Mouse (Mus musculus) neural tube, embryonic 12.5 days (tissue): ENCODE results near the gene Trim71. TPM values are rescaled to one million over a fixed set of nuclear protein-coding genes. Genes with fewer than 3 reads are reported as not detected.

ENCODE experiments used
- ATAC-seq: fragments of 200-750 bp; cut with Nextera tagmentation; 2 replicates; pipeline ENCODE4 v1.8.0; 2017; ENCODE audit warnings: low read depth, mild to moderate bottlenecking, moderate TSS enrichment, moderate library complexity; ENCODE audit not compliant: low FRiP score
- H3K27ac ChIP-seq: fragments of 300-500 bp; sonication (generic); 2 replicates; pipeline ENCODE4 v1.5.1; 2016
- H3K27me3 ChIP-seq: fragments of 300-500 bp; sonication (generic); replicated peaks from 2 replicates; pipeline ENCODE4 v1.6.1; 2016; ENCODE audit warnings: mild to moderate bottlenecking
- H3K36me3 ChIP-seq: fragments of 300-500 bp; sonication (generic); 2 replicates; pipeline ENCODE4 v1.6.1; 2016; ENCODE audit warnings: mild to moderate bottlenecking
- H3K4me1 ChIP-seq: fragments of 300-500 bp; sonication (generic); 2 replicates; pipeline ENCODE4 v1.6.1; 2016
- H3K4me2 ChIP-seq: fragments of 300-500 bp; sonication (generic); replicated peaks from 2 replicates; pipeline ENCODE4 v1.6.1; 2016; ENCODE audit warnings: mild to moderate bottlenecking
- H3K4me3 ChIP-seq: fragments of 300-500 bp; sonication (generic); 2 replicates; pipeline ENCODE4 v1.5.1; 2016
- H3K9ac ChIP-seq: fragments of 300-500 bp; sonication (generic); 2 replicates; pipeline ENCODE4 v1.6.1; 2016; ENCODE audit warnings: mild to moderate bottlenecking
- H3K9me3 ChIP-seq: fragments of 300-500 bp; sonication (generic); 2 replicates; pipeline ENCODE4 v1.6.1; 2016; ENCODE audit warnings: mild to moderate bottlenecking
- WGBS: fragments of 180-500 bp; shearing (Covaris S2); methylation state at CpG from one replicate; pipeline ENCODE4 v1.1.7; 2016; 5-methylcytosine and 5-hydroxymethylcytosine counted together
- polyA plus RNA-seq: library from polyadenylated mRNA; unstranded; fragments of >200 nt; fragmentation: Nextera tagmentation; extraction: Ambion mirVana; gene quantifications from 2 replicates; pipeline ENCODE4 v1.2.1, GENCODE M21; 2016

The Trim71 gene
- polyA plus RNA-seq, 1 experiment from 2014 or later: 0.98 TPM

DNA sequence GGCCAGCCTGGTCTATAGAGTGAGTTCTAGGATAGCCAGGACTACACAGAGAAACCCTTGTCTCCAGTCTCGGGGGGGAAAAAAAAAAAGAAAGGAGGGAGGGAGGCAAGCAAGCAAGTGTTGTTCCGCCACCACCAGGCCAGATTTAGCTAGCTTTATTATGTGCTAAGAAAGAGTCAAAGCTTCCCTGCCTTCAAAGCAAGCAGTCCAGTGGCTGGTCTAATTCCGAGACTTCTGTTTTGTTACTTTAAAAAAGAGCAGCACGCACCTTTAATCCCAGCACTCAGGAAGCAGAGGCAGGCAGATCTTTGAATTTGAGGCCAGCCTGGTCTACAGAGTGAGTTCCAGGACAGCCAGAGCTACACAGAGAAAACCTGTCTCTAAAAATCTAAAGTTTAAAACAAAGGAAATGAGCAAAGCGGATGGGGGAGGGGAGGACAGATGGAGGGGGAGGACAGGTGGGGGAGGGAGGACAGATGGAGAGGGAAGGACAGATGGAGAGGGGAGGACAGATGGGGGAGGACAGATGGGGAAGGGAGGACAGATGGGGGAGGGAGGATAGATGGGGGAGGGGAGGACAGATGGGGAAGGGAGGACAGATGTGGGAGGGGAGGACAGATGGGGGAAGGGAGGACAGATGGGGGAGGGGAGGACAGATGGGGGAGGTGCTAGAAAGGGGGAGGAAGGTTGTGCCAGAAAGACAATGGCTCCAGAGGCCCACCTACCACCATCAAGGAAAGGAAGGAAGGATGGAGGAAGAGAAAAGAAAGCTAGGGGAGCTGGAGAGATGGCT, 4.7 kb upstream of the Trim71 start:
- Histone ChIP-seq H3K4me2 (no peak overlapping the region), H3K4me3 (no peak overlapping the region), H3K36me3 (no peaks in the 10 kb centered on the region), H3K27me3 (no peaks in the 10 kb centered on the region), H3K9ac (no peak overlapping the region), H3K4me1 (peaks cover 8% of the 10 kb centered on the region), H3K27ac (no peak overlapping the region), H3K9me3 (no peaks in the 10 kb centered on the region)
- WGBS: 89% methylated on average over 5 of the region's 5 CpGs
- no peak for ATAC-seq

DNA sequence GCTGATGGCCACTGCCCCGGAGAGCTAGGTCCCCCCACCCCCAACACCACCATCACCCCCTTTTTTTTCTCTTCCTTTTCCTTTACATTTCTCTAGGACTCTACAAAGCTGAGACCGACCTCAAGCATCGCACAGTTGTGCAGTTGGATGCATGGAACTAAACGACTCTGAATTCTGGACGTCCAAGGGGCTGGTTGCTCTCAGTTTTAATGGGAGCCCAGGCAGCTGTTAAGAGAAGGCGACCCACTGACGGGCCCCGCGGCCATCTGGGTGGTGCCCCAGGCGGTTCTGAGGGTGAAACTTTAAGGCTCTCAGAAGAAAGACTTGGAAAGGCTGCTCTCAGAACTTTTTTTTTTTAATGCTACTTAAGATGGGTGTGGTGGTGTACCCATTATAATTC, 498 bp upstream of the Trim71 start:
- no peak for ATAC-seq
- no peak overlapping the region for H3K27ac ChIP-seq

DNA sequence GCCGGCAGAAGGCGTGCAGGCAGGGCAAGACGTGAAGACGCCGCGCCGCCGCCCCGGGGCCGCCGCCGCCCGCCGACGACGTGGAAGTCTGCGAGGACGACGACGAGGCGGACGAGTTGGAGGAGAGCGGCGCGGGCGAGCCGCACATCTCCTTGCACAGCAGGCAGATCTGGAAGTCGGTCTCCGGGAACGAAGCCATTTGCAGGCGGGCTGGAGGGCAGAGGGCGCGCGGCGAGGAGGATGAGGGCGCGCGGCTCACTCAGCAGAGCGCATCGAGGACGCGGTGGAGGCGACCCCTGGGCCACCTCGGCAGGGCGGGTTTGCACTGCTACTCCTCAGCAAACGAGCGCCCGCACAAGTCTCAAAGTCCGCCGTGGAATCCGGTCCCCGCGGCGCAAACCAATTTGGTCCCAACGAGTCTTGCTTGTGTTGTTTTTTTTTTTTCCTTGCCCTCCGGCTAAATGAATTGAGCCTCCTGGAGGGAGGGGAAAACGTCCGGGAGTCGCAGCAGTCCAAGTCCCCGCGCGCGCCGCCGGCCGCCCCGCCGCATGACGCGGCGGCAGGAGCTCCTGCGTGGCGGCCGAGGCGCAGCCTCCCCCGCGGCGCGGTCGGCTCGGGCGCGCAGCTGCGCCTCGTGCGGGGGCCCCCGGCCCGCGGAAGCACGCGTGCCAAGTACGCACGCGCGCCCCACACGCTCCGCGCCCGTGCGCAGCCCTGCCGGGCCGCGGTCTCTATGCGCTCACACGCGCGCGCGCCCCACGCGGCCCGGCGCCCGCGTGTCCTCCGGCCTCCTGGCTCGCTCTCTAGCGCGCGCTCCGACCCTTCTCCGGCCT, 1.0 kb downstream of the Trim71 start:
- Histone ChIP-seq H3K4me2 (peak overlapping the region; percentile 87), H3K4me3 (peak overlapping the region; percentile 67), H3K27me3 (peaks cover 19% of the 10 kb centered on the region), H3K9ac (peak overlapping the region; percentile 75), H3K4me1 (peaks cover 42% of the 10 kb centered on the region), H3K36me3 (no peaks in the 10 kb centered on the region), H3K9me3 (no peaks in the 10 kb centered on the region), H3K27ac (peak overlapping the region; percentile 80)
- peak; percentile 48 for ATAC-seq
- under 1% methylated on average over 116 of the region's 122 CpGs for WGBS

More for the DNA sequence above, 498 bp upstream of the Trim71 start:
- no peaks in the 10 kb centered on the region for H3K9me3 ChIP-seq
- H3K36me3 ChIP-seq: no peaks in the 10 kb centered on the region
- H3K27me3 ChIP-seq: peaks cover 19% of the 10 kb centered on the region
- WGBS: under 1% methylated on average over 10 of the region's 10 CpGs
- H3K9ac ChIP-seq: peak overlapping the region; percentile 75; the same call in 1 of the 2 replicates
- H3K4me1 ChIP-seq: peaks cover 38% of the 10 kb centered on the region
- peak overlapping the region; percentile 87 for H3K4me2 ChIP-seq
- peak overlapping the region; percentile 67 for H3K4me3 ChIP-seq

DNA sequence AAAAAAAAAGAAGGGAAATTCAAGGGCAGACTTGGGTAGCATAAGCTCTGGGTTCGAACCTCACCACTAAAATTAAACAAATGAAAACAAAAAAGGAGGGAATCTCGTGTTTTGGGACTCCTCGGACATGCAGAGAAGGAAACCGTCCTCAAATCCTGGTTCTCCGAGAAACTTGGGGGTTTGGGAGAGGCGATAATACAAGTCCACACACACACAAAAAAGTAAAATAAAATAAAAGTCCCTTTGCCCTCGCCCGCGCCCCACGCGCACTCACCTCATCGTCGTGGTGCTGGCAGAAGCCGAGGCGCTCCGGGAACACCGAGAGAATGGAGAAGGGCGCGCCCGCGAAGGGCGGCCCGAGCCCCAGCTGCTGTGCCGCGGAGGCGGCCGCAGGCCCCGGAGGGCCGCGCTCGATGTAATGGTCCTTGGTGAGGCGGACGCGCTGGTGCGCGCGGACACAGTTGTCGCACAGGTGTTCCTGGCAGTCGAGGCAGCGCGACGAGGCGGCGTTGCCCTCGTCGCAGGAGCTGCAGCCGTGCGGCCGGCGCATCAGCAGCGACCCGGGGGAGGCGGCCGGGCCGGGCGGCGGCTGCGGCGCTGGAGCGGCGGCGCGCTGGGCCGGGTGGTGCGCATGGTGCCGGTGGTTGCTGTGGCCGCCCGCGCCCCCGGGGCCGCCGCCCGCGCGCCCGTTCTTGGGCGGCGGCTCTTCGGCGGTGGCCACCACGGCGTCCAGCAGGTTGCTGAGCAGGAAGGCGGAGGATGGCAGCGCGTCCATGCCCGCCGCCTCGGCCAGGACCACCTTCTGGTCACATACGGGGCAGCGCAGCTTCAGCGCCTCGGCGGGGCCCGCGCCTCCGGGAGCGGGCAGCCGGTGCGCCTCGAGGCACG, 1.9 kb downstream of the Trim71 start:
- H3K9me3 ChIP-seq: no peaks in the 10 kb centered on the region
- peak overlapping the region; percentile 87 for H3K4me2 ChIP-seq
- peaks cover 19% of the 10 kb centered on the region for H3K27me3 ChIP-seq
- no peak overlapping the region for H3K27ac ChIP-seq
- under 1% methylated on average over 95 of the region's 101 CpGs for WGBS
- peak overlapping the region; percentile 75 for H3K9ac ChIP-seq
- peak overlapping the region; percentile 67 for H3K4me3 ChIP-seq
- no peaks in the 10 kb centered on the region for H3K36me3 ChIP-seq
- peaks cover 42% of the 10 kb centered on the region for H3K4me1 ChIP-seq
- peak; percentile 2; the same call in 1 of the 2 replicates for ATAC-seq

DNA sequence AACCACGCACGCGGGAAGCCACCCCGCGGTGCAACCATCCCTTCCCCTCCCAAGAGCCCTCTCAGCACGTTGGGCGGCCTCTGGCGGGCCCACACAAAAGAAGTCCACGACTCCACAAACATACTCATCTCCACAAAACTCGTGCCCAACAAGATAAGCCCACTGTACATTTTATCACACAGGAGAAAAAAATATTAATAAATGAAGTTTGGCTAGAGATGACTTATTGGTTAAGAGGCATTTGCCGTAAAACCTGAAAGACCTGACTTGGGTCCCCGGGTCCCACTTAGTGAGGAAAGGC, 2.5 kb downstream of the Trim71 start:
- Histone ChIP-seq H3K4me2 (peak overlapping the region; percentile 87), H3K4me3 (peak overlapping the region; percentile 67), H3K27me3 (peaks cover 19% of the 10 kb centered on the region), H3K27ac (no peak overlapping the region), H3K36me3 (no peaks in the 10 kb centered on the region), H3K9ac (peak overlapping the region; percentile 47; the same call in 1 of the 2 replicates), H3K9me3 (no peaks in the 10 kb centered on the region), H3K4me1 (peaks cover 42% of the 10 kb centered on the region)
- WGBS: under 1% methylated on average over 12 of the region's 12 CpGs
- ATAC-seq: no peak

DNA sequence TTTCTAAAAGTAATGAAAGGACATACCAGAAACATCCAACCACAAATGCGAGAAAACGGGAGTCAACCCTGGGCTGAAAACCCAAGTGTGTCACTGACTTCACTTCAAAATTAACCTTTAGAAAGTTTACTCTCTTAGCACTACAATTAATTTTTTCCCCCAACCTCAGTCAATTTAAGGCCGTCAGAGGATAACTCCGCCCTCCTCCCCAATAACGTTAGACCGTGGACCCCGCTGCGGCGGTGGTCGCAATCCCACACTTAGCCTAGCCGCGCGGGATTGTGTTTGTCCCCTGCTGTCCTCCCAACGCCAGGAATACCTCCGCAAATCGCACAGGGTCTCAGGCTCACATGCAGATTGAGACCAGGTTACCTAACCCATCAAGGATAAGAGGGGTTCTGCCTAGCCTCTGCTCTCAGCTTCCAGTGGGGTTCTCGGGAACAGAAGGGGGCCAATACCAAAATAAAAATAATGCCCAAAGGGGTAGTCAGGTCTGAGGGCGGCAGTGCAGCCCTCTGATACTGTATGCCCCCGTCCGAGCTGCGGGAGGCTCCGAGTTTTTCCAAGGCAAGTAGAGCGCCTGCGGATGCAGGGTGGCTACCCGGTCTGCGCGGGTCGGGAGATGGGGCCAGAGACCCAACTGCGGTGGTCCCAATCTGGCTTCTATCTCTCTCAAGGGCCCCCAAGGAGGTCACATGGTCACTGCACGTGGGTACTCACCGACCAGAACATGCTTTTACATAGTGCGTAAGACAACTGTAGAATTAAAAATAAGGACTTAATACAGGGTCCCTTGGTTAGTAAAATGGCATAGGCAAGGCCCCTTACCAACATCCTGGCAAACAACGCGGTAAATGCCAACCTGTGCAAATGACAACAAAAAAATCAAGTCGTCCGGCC, 3.1 kb downstream of the Trim71 start:
- H3K36me3 ChIP-seq: no peaks in the 10 kb centered on the region
- no peak for ATAC-seq
- H3K9me3 ChIP-seq: no peaks in the 10 kb centered on the region
- peak overlapping the region; percentile 47 for H3K9ac ChIP-seq
- 1% methylated on average over 36 of the region's 36 CpGs for WGBS
- peaks cover 45% of the 10 kb centered on the region for H3K4me1 ChIP-seq
- H3K4me3 ChIP-seq: peak overlapping the region; percentile 67
- no peak overlapping the region for H3K27ac ChIP-seq
- peaks cover 19% of the 10 kb centered on the region for H3K27me3 ChIP-seq
- peak overlapping the region; percentile 87 for H3K4me2 ChIP-seq

DNA sequence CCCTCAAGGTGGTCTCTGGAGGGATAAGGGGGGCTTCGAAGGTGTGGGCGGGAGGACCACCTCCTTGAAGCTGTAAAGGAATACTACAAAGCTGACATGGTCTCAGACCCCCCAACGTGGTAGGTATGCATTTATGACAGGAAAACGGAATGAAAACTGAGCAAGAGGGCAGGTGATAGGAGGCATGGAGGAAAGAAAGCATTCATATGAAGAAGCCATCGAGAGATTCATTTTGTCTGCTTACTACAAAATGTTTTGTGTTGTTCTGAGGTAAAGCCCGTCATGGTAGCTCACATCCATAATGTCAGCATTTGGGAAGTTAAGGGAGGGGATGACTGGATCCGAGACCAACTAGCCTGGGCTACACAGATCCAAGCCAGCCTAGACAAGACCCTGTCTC, 4.0 kb downstream of the Trim71 start:
- H3K4me2 ChIP-seq: peak overlapping the region; percentile 87
- no peak overlapping the region for H3K9ac ChIP-seq

DNA sequence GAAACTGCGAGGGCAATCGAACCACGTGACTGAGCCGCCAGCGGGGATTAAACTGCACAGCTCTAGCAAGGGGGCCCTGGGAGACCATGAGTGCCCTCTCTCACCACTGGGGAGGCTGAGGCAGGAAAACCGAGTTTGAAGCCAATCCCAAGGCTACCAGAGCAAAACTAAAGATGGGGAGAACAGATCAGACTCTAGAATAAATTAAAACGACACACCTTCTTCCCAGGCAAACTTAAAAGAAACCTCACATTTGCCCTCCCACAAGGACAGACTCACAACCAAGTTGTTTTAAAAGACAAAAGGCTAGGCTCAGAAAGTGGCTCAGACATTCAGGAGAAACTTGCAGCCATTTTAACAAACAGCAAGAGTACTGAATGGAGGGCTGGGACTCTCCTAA, 7.1 kb downstream of the Trim71 start:
- WGBS: 10% methylated on average over 7 of the region's 7 CpGs
- peaks cover 44% of the 10 kb centered on the region for H3K4me1 ChIP-seq
- no peak overlapping the region for H3K27ac ChIP-seq
- H3K4me3 ChIP-seq: no peak overlapping the region
- no peak overlapping the region for H3K9ac ChIP-seq
- no peaks in the 10 kb centered on the region for H3K36me3 ChIP-seq
- 0 out of 2 replicates have a peak, but pooled peaks cover 11% of the 10 kb centered on the region for H3K27me3 ChIP-seq
- no peaks in the 10 kb centered on the region for H3K9me3 ChIP-seq
- no peak overlapping the region for H3K4me2 ChIP-seq
- ATAC-seq: no peak

More for the DNA sequence above, 4.0 kb downstream of the Trim71 start:
- Histone ChIP-seq H3K4me3 (peak overlapping the region; percentile 67; the same call in 1 of the 2 replicates), H3K4me1 (peaks cover 47% of the 10 kb centered on the region), H3K9me3 (no peaks in the 10 kb centered on the region), H3K27me3 (peaks cover 19% of the 10 kb centered on the region), H3K36me3 (no peaks in the 10 kb centered on the region), H3K27ac (no peak overlapping the region)
- no peak for ATAC-seq
- 6% methylated on average over 7 of the region's 7 CpGs for WGBS

DNA sequence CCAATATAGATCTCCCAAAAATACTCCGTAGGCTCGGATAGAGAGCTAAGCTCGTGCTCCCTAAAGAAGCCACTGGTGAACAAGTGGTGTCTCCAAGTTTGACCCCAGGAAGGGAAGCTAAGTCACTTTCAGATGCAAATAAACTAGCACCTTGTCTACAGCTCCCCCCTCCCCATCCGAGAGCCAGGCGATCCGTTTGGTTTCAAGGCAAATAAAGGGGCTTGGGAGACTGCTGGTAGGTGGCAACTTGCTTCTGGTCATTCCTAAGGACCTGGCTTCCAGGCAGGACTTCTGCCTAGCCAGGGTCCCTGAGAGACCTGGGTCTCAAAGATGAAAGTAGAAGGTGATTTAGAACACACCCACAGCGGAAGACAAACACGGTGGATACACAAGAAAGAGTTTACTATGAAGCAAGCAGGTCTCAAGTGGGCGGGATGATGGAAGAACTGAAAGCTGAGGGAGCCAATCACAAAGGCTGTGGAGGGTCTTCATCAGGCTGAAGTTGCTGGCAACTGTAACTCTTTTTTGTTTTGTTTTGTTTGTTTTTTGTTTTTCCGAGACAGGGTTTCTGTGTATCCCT, 7.8 kb downstream of the Trim71 start:
- H3K36me3 ChIP-seq: no peaks in the 10 kb centered on the region
- no peak overlapping the region for H3K4me3 ChIP-seq
- no peak overlapping the region for H3K4me2 ChIP-seq
- no peak for ATAC-seq
- H3K27me3 ChIP-seq: 0 out of 2 replicates have a peak, but pooled peaks cover 7% of the 10 kb centered on the region
- no peaks in the 10 kb centered on the region for H3K9me3 ChIP-seq
- no peak overlapping the region for H3K27ac ChIP-seq
- WGBS: 25% methylated on average over 10 of the region's 10 CpGs
- H3K4me1 ChIP-seq: peaks cover 39% of the 10 kb centered on the region
- H3K9ac ChIP-seq: no peak overlapping the region

DNA sequence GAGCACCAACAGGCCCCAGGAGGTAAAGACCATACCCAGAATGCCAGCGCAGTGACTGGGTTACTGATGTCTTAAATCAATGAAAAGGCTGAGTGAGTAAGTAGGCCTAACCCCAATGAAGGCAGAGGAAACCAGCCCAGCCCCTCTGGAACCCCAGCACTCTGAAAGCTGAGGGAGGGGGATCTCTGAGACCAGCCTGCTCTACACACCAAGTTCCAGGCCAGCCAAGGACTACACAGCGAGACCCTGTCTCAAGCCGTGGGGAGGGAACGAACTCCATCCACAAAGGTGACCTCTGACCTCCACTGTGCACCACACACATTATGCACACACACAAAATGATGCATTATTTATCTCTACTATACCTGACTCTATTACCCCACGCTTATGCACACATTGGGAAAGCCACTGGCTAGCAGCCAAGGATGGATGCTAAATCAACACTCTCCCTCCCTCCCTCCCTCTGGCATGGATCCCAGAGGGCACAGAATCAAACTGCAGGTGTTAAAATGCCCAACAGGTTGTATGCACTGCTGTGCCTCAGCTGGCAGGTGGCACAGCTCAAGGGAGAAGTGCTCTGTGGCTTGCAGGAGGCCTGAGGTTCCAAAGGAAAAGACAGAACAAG, 9.7 kb downstream of the Trim71 start:
- no peaks in the 10 kb centered on the region for H3K27me3 ChIP-seq
- no peaks in the 10 kb centered on the region for H3K36me3 ChIP-seq
- H3K9me3 ChIP-seq: no peaks in the 10 kb centered on the region
- H3K4me2 ChIP-seq: no peak overlapping the region
- peak; percentile 74 for ATAC-seq
- 45% methylated on average over 5 of the region's 5 CpGs for WGBS
- H3K4me3 ChIP-seq: no peak overlapping the region
- peaks cover 23% of the 10 kb centered on the region for H3K4me1 ChIP-seq
- no peak overlapping the region for H3K9ac ChIP-seq
- H3K27ac ChIP-seq: no peak overlapping the region
